Mouse (Mus musculus) erythroblast, embryonic 14.5 days (primary cell): ENCODE results near the gene Taf6l.

Experiments used
- GATA1 ChIP-seq: IDR thresholded peaks from 2 replicates; pipeline ENCODE4 v1.6.1; 2012; ENCODE audit warnings: low read length, inconsistent platforms, mixed read lengths
- TAL1 ChIP-seq: IDR thresholded peaks from 3 replicates; pipeline ENCODE4 v1.6.1; 2012; ENCODE audit warnings: low read length, inconsistent platforms, mixed read lengths

DNA sequence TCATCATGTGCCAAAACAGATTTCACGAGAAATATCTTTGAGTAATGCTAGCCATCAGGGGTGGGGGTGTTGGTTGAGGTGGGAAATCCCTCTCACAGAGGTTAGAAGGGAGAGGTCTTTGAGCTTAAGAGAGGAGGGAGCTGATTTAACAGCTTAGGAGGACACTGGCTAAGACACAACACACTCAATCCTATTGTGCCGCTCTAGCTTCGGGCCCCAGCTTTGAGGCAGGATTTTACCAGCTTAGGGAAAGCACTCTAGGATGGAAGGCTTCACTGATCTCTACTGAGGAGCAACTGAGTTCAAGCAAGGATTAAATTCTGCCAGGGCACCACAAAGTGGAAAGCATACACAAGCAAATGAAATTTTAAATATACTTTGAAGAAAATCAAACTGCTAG lies 30.8 kb upstream of the Taf6l start:
- TF ChIP-seq TAL1, result no peak
- TF ChIP-seq GATA1, result no peak
